Mouse (Mus musculus): ENCODE results near the gene Gm20388.

Gm20388 gene

DNA sequence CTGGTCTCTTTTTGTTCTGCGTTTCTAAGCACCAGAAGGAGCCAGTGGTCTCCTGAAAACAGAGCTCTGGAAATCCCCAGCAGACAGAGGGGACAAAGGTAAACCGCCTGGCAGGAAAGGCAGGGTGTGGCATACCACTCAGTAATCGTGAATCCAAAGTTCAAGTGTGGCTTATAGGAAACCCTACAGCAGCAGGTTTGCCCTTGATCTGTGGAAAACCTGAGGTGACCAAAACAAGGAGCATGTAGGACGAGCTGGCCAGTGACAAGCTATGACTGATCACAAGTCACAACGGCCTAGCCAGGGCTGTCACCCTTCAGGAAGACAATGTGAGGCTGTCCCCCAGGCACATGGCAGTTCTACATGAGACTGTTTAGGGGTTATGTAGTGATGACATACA, 3140.8 kb downstream of the Gm20388 start:
- DNase-seq (ENCODE audit: extremely low spot score, low spot score) = no peak

DNA sequence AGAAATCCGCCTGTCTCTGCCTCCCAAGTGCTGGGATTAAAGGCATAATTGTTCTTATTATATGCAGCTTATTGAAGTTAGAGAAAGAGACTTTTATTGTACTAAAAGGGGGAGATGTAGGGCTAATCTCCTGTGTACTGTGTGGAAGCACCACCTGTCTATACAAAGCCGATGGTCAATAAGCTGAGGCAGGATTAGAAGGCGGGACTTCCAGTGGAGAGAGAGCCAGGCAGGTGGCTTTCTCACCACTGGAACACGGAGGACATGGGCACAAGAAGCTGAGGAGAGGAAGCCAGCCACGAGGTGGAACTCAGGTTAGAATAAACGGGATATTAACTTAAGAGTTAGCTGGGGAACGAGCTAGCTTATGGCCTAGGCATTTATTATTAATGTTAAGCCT, 3152.1 kb downstream of the Gm20388 start, which contains the start of gene Spg7:
TSS of gene Spg7 (plus strand) at position 222 of the 400 bp plus-strand sequence.
- DNase-seq (ENCODE audit: extremely low spot score, low spot score) = no peak

DNA sequence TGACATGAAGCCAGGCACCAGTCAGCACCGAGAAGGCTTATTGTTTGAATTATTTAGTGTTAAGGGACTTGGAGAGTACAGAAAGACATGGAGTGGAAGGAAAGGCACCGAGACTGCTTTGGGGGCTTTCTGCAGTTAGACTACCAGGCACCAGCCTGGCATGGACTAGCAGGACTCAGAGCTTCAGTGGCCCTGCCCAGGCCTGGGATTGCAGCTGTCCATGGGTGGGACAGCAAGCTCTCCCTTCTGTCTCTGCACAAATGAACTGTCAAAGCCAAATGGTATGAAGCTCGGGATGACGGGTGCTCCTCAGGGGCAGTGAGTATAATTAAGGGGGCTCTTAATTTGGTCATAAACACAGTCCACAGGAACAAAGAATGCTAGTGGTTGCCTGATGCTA, 3153.4 kb downstream of the Gm20388 start:
- no peak for DNase-seq (ENCODE audit: extremely low spot score, low spot score)

DNA sequence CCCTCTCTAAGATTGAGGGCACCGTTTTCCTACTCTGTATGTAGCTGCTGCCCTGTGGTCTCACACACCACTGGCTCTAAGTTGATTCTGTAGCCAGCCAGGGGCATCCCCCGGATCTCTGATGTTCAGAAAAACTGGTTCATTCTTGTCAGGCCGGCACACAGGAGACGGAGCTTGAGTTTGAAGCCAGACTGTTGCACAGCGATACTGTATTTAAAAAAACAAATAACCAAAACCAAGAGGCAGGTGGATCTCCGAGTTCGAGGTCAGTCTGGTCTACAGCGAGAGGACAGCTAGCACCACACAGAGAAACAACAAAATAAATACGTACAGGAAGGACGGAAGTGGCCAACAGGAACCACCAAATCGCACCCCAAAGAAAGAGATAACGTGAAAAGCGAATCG, 3154.2 kb downstream of the Gm20388 start:
- DNase-seq (ENCODE audit: extremely low spot score, low spot score) = no peak

DNA sequence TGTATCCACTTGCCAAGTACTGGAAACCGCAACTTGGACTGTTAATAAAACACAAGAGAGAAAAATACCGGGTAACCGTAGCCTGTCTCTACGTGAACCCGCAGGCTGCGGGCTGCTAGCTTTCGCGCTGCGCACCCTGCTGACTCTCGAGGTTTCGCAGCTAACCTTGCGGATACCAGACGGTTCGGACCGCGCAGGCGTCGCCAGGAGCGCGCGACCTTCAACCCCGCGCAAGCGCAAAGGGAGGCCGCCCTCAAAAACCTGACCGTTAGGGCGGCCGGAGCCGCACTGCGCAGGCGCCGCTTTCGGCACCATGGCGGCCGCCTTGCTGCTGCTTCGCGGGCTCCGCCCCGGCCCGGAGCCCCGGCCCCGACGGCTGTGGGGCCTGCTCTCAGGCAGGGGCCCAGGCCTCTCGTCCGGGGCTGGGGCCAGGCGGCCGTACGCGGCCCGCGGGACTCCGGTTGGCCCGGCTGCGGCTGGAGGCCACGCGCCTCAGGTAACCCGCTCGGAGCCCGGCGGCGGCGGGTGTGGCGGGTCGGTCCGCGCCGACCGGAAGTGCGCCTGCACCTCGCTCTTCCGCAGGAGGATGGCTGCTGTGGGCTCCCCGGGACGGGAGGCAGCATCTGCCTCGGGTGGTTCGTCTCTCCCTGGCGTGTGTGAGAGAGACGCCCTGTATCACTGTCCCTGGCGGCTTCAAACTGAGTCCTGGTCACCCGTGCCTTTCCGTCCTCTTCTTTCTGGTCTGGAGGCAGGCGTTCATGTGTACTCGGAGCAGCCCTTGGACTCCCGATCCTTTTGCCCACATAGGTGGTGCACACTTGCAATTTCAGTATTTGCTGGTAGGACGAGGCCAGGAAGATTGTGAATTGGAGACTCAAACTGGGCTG, 3154.8 kb downstream of the Gm20388 start:
- peak; percentile 97 for DNase-seq (ENCODE audit: extremely low spot score, low spot score)

DNA sequence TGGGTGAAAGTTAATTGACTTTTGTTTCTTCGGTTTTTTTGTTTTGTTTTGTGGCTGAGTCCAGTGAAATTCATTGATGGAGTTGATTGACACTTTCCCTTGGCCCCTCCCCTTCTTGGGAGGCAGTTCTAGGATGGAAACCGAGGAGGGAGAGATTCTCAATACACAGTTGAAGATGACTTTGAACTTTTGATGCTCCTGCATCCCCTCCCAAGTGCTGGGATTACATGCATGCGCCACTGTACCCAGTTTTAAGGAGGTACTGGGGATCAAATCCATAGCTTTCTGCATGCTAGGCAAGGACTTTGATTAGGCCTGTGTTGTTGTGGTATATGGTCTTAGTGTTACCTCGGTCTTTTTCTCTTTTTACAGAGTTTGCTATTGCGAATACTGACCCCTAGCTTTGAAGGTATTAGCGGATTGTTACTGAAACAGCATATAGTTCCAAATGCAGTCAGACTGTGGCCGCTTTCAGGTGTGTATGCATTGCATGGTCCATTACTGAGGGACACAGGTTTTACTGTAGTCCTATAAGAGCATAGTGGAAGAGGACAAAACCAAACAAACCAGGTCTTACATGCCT, 3155.6 kb downstream of the Gm20388 start:
- DNase-seq (ENCODE audit: extremely low spot score, low spot score) = no peak

DNA sequence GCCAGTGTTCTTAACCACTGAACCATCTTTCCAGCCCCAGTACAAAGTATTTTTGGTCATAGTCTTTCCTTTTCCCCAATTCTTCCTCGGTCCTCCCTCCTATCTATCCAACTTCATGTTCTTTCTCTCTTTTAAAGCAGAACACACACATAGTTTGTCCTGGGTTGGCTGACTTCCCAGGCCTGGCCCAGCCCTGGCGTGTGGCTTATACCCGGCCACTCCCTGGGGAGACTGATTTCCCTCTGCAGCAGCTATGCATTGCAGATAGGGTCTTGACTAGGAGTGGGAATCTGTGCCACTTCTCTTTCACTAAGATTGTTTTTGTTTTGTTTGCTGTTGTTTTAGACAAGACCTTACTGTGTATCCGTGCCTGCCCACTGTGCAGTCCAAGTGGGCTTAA, 3160.5 kb downstream of the Gm20388 start:
- no peak for DNase-seq (ENCODE audit: extremely low spot score, low spot score)

DNA sequence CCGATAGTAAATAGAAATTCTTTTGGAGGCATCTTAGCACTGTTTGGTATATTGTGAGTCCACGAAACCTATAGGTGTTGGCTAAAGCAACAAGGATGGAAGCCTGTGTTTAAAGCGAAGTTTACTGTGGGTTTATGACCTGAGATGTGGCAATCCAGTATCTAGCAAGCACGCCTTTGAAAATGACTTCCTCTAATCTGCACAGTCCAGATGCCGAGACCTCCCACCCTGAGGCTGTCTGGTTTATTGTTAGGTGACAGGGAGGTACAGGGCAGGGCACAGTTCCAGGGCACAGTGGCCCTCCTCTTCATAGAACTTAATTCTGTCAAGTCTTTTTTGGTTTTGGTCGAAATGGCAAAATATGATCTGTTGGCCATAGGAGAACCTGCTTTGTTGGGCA, 3166.6 kb downstream of the Gm20388 start:
- no peak for DNase-seq (ENCODE audit: extremely low spot score, low spot score)

DNA sequence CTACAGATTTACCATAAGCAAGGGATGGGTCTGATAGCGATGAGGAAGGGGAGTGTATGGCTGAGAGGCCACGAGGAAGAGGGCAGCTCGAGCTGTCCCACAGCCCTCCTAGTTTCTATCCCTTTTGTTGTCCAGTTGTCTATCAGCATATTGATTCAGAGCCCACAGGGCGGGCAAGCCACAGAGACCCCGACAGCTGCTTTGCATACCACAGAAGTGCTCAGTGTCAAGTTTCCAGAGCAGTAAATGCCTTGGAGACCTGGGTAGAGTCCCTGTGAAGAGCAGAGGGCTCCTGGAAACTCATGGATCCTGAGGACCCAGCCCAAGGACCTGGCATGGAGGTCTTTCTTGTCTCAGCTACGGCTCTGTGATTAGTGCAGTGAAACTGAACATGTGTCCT, 3172.4 kb downstream of the Gm20388 start:
- DNase-seq (ENCODE audit: extremely low spot score, low spot score) = no peak

DNA sequence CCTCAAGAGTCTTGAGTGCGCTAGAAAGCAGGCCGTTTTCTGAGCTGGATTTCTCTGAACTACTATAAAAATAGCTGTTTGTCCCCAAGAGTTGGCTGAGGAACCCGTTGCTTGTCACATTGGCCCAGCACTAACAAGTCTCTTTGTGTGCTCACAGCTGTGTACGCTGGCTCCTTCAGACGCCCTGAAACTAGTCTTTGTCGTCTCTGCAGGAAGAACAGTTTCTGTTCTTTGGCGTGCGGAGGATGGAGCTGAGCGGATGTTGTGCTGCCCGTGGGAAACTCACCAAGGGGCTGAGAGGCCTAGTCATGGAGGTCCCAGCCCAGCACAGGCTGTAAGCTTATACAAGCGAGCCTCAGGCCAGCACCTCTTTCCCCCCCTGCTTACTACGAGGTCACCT, 3173.0 kb downstream of the Gm20388 start:
- no peak for DNase-seq (ENCODE audit: extremely low spot score, low spot score)

DNA sequence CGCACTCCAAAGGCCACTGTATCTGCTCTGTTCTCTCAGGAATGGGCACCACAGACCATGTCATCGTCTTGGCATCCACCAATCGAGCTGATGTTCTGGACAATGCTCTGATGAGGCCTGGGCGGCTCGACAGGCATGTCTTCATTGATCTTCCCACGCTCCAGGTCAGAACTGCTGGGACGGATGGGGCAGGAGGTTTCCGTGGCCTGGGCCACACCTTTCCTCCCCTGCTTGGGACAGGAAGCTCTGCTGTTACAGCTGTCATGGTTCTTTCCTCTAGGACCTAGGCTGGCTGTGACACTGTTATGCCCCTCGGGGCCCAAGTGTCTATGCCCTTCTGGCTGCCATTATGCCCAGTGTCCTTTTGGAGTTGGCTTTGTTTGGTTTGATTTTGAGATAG, 3176.6 kb downstream of the Gm20388 start:
- DNase-seq (ENCODE audit: extremely low spot score, low spot score) = no peak

DNA sequence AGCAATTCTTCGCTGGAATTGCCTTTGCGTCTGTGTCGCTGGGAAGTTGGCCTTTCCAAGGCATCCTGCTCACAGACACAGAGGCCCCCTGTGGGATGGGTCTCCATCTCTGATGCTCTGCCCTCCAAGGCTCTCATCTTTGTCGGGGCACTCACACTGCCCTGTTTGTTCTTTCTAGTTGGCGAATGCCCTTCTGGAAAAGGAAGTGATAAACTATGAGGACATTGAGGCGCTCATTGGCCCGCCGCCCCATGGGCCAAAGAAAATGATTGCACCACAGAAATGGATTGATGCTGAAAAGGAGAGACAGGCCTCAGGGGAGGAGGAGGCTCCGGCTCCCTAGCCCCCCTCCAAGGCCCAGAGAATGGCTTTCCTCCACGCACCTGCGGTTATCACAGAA, 3186.6 kb downstream of the Gm20388 start:
- no peak for DNase-seq (ENCODE audit: extremely low spot score, low spot score)

DNA sequence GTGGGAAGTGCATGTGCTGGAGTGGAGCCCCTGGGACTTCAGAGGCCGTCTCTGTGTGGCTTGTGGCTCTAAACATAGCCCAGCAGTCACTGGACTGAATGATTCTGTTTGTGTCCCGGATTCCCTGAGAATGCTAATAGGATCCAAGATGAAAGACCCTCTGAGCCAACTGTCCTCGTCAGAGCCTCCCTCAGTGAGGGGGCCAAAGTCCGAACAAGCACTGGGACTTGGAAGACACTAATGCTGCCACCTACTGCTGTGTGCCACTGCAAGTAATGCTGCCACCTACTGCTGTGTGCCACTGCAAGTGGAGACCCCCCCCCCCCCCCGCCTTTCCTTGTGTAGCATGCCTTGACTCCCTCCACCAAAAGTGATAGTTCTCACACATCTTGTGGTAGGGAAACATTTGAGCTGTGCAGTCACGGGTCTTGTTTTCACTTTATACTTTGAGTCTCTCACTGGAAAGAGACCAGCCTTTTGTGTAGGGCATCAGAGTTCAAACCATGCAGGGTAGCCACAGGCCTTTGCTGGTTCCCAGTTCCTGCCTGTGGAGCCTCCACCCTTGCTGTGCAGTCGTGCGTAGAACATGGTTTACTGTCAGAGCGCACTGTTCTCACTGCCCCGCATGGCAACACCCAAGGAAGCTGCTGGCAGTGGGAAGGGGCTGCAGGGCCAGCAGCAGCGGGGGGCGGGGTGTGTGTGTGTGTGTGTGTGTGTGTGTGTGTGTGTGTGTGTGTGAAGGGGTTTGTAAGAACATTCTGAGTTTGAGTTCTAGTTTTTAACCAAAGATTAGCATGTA, 3187.3 kb downstream of the Gm20388 start:
- no peak for DNase-seq (ENCODE audit: extremely low spot score, low spot score)

DNA sequence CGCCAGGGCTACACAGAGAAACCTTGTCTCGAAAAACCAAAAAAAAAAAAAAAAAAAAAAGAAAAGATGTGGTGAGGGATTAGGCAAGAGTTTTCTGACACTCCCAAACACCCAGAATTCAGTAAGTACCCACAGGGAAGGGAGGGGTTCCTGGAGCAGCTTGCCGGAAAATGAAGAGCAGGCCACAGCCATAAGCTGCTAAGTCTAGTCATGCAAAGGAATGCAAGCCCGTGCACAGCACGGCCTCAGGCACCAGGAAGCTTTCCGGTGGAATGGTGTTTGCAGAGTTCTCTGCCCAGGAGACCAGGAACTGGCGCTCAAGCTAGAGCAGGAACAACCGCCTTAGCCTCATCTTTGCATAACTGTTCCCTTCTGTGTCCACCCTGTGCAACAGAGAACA, 3189.6 kb downstream of the Gm20388 start:
- DNase-seq (ENCODE audit: extremely low spot score, low spot score) = no peak

DNA sequence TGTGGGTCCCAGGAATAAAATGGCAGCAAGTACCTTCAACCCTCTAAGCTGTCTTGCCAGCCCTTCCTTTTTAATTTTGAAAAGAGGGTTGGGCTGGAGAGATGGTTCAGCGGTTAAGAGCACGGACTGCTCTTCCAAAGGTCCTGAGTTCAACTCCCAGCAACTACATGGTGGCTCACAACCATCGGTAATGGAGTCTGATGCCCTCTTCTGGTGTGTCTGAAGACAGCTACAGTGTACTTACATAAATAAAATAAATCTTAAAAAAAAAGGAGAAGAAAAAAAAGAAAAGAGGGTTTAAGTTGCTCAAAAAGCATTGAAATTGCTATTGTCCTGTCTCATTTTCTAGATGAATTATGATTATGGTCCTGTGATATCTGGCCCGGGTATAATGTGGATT, 3190.6 kb downstream of the Gm20388 start:
- DNase-seq (ENCODE audit: extremely low spot score, low spot score) = no peak

DNA sequence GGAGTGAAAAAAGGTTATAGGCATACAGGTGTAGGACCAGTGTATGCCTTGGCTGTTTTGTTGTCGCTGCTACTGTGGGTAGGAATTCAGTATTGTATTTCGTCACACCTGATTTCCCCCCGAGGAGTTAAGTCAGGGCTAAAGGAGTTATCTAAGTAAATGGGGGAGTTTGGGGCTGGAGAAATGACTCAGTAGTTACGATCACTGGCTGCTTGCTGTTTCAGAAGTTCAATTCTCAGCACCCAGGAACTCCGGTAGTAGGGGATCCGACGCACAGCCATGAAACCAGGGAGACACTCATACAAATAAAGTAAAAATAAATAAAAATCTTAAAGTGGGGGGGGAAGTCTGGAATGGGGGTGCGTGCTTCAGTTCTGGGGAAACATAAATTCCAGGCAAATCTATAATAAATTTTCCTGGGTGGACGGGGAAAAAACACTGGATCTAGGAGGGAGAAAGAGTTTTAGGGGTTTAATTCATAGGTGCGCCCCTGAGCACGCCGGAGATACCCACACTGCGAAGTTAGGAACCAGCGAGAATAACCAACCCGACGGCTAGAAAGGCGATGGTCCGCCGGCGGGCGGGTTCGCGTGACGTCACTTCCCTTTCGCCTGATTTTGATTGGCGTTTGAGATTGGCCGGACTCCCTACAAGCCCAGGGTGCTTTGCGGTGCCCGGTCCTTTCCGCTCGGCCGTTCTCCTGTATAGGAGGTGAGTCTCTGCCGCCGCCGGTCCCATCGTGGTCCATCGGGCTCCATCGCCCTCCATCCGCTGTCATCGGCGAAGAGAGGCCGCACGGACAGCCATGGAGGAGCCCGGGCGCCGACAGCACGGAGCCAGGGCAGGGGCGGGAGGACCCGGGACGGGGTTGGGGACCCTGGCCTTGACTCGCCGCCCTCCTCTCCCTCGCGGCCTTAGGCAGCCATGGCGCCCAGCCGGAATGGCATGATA, 3191.4 kb downstream of the Gm20388 start, which contains the start of gene Rpl13:
TSS of gene Rpl13 (plus strand) at position 616 of the 951 bp plus-strand sequence.
- peak; percentile 98 for DNase-seq (ENCODE audit: extremely low spot score, low spot score)

DNA sequence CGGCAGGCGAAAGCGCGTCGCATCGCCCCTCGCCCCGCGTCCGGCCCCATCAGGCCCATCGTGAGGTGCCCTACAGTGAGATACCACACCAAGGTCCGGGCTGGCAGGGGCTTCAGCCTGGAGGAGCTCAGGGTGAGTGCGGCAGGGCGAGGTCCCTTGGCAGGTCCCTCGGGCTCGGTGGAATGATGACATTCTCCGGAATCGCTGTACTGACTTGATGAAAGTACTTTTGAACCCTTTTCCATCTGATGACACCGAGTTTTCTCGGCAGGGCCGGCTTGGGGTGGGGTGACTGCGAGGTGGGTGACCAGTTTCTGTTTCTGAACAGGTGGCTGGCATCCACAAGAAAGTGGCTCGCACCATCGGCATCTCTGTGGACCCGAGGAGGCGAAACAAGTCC, 3192.2 kb downstream of the Gm20388 start:
- DNase-seq (ENCODE audit: extremely low spot score, low spot score) = peak; percentile 18

DNA sequence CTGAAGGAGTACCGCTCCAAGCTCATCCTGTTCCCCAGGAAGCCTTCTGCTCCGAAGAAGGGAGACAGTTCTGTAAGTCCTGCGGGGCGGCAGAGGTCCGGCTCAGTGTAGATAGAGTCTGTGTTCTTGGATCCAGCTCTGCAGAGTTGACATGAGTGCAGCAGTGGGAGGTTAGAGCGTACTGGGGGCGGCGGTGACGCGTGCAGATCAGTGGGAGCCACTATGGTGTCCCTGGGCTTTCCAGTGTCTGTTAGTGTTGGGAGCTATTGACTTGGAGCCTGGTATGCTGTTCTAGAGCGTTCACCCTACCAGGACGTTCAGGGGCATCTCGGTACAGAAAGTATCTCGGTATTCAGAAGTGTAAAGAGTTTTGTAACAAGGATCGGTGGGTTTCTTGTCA, 3192.6 kb downstream of the Gm20388 start:
- DNase-seq (ENCODE audit: extremely low spot score, low spot score) = peak; percentile 28

DNA sequence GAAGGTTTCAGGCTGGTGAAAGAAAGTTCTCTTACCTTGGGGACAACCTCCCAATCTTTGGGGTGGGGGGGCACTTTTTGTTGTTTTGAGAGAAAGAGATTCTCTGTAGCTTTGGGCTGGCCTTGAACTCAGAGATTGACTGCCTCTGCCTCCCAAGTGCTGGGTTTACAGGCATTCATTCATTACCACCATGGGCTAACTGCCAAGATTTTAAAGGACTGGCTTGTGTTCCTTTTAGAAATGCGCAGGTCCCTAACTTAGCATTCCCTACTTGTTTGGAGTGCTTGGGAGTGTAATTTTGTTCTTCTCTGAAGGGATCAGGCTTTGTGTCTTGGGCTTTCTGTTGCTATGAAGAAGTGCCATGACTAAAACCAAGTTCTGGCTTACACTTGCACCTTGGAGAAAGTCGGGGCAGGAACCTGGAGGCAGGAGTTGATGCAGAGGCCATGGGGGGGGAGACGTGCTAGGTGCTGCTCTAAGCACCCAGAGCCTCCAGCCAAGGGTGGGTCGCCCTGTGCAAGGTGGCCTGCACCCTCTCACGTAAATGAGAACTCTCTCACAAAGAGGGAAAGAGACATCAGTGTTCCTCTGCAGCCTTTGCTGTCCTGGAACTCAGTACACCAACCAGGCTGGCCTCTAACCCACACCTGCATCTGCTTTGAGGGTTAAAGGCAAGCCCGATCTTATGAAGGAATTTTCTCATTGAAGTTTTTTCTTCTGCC, 3193.6 kb downstream of the Gm20388 start:
- no peak for DNase-seq (ENCODE audit: extremely low spot score, low spot score)
